In the genomic region with DNA sequence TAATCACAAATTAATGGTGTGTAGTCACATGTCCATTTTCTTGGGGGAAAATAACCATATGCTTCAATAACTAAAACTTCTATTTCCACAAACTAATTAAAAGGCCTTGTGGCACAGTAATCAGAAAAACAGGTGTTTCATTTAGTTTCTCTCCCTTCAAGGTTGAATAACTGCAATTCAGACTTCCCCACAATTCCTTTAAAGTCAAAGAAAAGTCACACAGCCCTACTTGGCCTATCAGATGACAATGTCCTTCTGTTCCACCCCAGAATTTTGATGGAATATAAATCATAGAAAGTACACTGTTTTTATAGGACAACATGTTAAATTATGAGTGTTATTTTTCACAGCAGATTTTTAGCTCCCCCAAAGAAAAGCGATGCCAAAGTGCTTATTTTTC, we compare ENCODE assay signal across 18 mouse cellular contexts.
"Had no signal": no experiment of that assay in that cellular context is flagged by ENCODE, and none has a peak within 500 bp of the region (broad histone marks: within the 10 kb centered on the region; RNA-seq: fewer than 3 reads in every experiment).

No protein-coding gene starts in this region.

- H3K9me3 ChIP-seq: midbrain, embryonic 10.5 days; midbrain, embryonic 12.5 days; neural tube, embryonic 13.5 days; neural tube, embryonic 15.5 days had no signal

- H3K27ac ChIP-seq: midbrain, embryonic 10.5 days; midbrain, embryonic 12.5 days; neural tube, embryonic 13.5 days; neural tube, embryonic 15.5 days had no signal

- H3K4me3 ChIP-seq: midbrain, embryonic 10.5 days; midbrain, embryonic 12.5 days; myocyte; neural tube, embryonic 13.5 days; neural tube, embryonic 15.5 days had no signal

- H3K36me3 ChIP-seq: midbrain, embryonic 10.5 days; midbrain, embryonic 12.5 days; neural tube, embryonic 13.5 days; neural tube, embryonic 15.5 days had no signal

- ATAC-seq: midbrain, embryonic 16.5 days had no signal

- DNase-seq: lung, embryonic 14.5 days; lung, postnatal 10 days; lung, postnatal 4 days; midbrain, embryonic 14.5 days; retina, postnatal 1 day; right cerebral cortex, adult 18-20 months; right cerebral cortex, postnatal 25 days; right cerebral cortex, postnatal 4 days; spleen, adult 18-20 months; thymus, adult 18-20 months; thymus, postnatal 14 days; thymus, postnatal 36 days had no signal

- H3K4me2 ChIP-seq: lung, embryonic 14.5 days; midbrain, embryonic 12.5 days; neural tube, embryonic 13.5 days; neural tube, embryonic 15.5 days had no signal

- H3K9ac ChIP-seq: lung, embryonic 14.5 days; midbrain, embryonic 12.5 days; neural tube, embryonic 13.5 days; neural tube, embryonic 15.5 days had no signal

- H3K27me3 ChIP-seq: midbrain, embryonic 12.5 days; neural tube, embryonic 13.5 days; neural tube, embryonic 15.5 days had no signal

- H3K4me1 ChIP-seq: midbrain, embryonic 10.5 days; midbrain, embryonic 12.5 days; neural tube, embryonic 13.5 days; neural tube, embryonic 15.5 days had no signal
